Comparison of ENCODE assay signal across 9 mouse cellular contexts in genomic region chr2:133550238-133550682, GRCm38 (mm10). TPM values are rescaled to one million over a fixed set of nuclear protein-coding genes. Genes with fewer than 3 reads are reported as not detected.
DNase-seq lines count a peak whose midpoint lies in the region; ATAC-seq and TF ChIP-seq lines count a peak whose summit lies in the region.
"Had no signal": no experiment of that assay in that cellular context is flagged by ENCODE, and none has a peak within 500 bp of the region (broad histone marks: within the 10 kb centered on the region; RNA-seq: fewer than 3 reads in every experiment).

No protein-coding gene starts in this region.

- H3K36me3 ChIP-seq in neural tube, embryonic 15.5 days: no peaks in the 10 kb centered on the region
- H3K36me3 ChIP-seq in forebrain, postnatal 0 days (ENCODE audit: insufficient read depth): no peaks in the 10 kb centered on the region
- no peaks in the 10 kb centered on the region for H3K36me3 ChIP-seq in hindbrain, postnatal 0 days (ENCODE audit: insufficient read depth, low read length)
- H3K36me3 ChIP-seq in midbrain, postnatal 0 days (ENCODE audit: insufficient read depth, low read length): no peaks in the 10 kb centered on the region
- H3K36me3 ChIP-seq: heart, embryonic 13.5 days had no signal

- TF ChIP-seq CTCF in forebrain, postnatal 0 days (IDR thresholded peaks at IDR 0.05; ENCODE audit: low read depth): peak; percentile 88
- TF ChIP-seq CTCF in hindbrain, postnatal 0 days (IDR thresholded peaks at IDR 0.05; ENCODE audit: low read depth): peak; percentile 79
- peak; percentile 91 for TF ChIP-seq CTCF in midbrain, postnatal 0 days (IDR thresholded peaks at IDR 0.05)

- no peak overlapping the region for H3K4me3 ChIP-seq in neural tube, embryonic 15.5 days (replicated peaks)
- no peak overlapping the region for H3K4me3 ChIP-seq in forebrain, postnatal 0 days (ENCODE audit: low read depth, low read length)
- no peak overlapping the region for H3K4me3 ChIP-seq in hindbrain, postnatal 0 days (ENCODE audit: low read length)
- no peak overlapping the region for H3K4me3 ChIP-seq in midbrain, postnatal 0 days (ENCODE audit: low read depth, low read length)
- H3K4me3 ChIP-seq: heart, embryonic 13.5 days had no signal

- peak; percentile 53 for DNase-seq in neural tube, embryonic 10.5 days (ENCODE audit: extremely low spot score, low spot score)
- peak; percentile 52 to 72 for DNase-seq in adrenal gland, postnatal 36 days
- DNase-seq in forebrain, postnatal 0 days: peak; percentile 90
- DNase-seq in hindbrain, postnatal 0 days (ENCODE audit: low spot score): peak; percentile 90
- DNase-seq in left cerebral cortex, postnatal 25 days (ENCODE audit: low spot score in 2 of 2): peak; percentile 75 to 86
- peak; percentile 86 for DNase-seq in midbrain, postnatal 0 days (ENCODE audit: low spot score)
- DNase-seq in spleen, postnatal 14 days (ENCODE audit: low spot score in 2 of 2): no peak

- intact Hi-C loops in left cerebral cortex, postnatal 25 days (cut with DNase I): loop anchor here (2.0 to 5.0 kb wide), 4 partner anchors 173 to 933 kb away; no protein-coding TSS in a partner anchor

- no peak overlapping the region for H3K27ac ChIP-seq in neural tube, embryonic 15.5 days (replicated peaks)
- H3K27ac ChIP-seq in forebrain, postnatal 0 days (ENCODE audit: low read depth, low read length): no peak overlapping the region
- no peak overlapping the region for H3K27ac ChIP-seq in hindbrain, postnatal 0 days
- H3K27ac ChIP-seq in midbrain, postnatal 0 days (ENCODE audit: low read depth, low read length): no peak overlapping the region
- H3K27ac ChIP-seq: heart, embryonic 13.5 days had no signal

- peaks cover 44% of the 10 kb centered on the region for H3K27me3 ChIP-seq in neural tube, embryonic 15.5 days (replicated peaks)
- H3K27me3 ChIP-seq in forebrain, postnatal 0 days (ENCODE audit: insufficient read depth, low read length): peaks cover 25% of the 10 kb centered on the region
- peaks cover 15% of the 10 kb centered on the region; the same call in 1 of the 2 replicates for H3K27me3 ChIP-seq in hindbrain, postnatal 0 days (ENCODE audit: insufficient read depth, low read length)
- H3K27me3 ChIP-seq in midbrain, postnatal 0 days (ENCODE audit: insufficient read depth, low read length): peaks cover 21% of the 10 kb centered on the region

- H3K9ac ChIP-seq in neural tube, embryonic 15.5 days (replicated peaks): no peak overlapping the region
- H3K9ac ChIP-seq in forebrain, postnatal 0 days: no peak overlapping the region
- H3K9ac ChIP-seq in hindbrain, postnatal 0 days (replicated peaks; ENCODE audit: low read length): no peak overlapping the region
- no peak overlapping the region for H3K9ac ChIP-seq in midbrain, postnatal 0 days (replicated peaks; ENCODE audit: low read length, poor library complexity, severe bottlenecking)
- H3K9ac ChIP-seq: heart, embryonic 13.5 days had no signal

- no peaks in the 10 kb centered on the region for H3K9me3 ChIP-seq in neural tube, embryonic 15.5 days (replicated peaks)
- H3K9me3 ChIP-seq in forebrain, postnatal 0 days (ENCODE audit: low read length): no peaks in the 10 kb centered on the region
- H3K9me3 ChIP-seq in hindbrain, postnatal 0 days (ENCODE audit: low read length): no peaks in the 10 kb centered on the region
- no peaks in the 10 kb centered on the region for H3K9me3 ChIP-seq in midbrain, postnatal 0 days (ENCODE audit: low read length)
- H3K9me3 ChIP-seq: heart, embryonic 13.5 days had no signal

- H3K4me1 ChIP-seq in neural tube, embryonic 15.5 days: peaks cover 34% of the 10 kb centered on the region
- H3K4me1 ChIP-seq in forebrain, postnatal 0 days (ENCODE audit: insufficient read depth): no peaks in the 10 kb centered on the region
- H3K4me1 ChIP-seq in hindbrain, postnatal 0 days (ENCODE audit: insufficient read depth, low read length): peaks cover 8% of the 10 kb centered on the region; the same call in 1 of the 2 replicates
- H3K4me1 ChIP-seq in midbrain, postnatal 0 days (ENCODE audit: insufficient read depth, low read length): peaks cover 8% of the 10 kb centered on the region; the same call in 1 of the 2 replicates

- 27% methylated on average over 4 of the region's 4 CpGs for WGBS in neural tube, embryonic 15.5 days
- WGBS in forebrain, postnatal 0 days: 25% methylated on average over 4 of the region's 4 CpGs
- 28% methylated on average over 4 of the region's 4 CpGs for WGBS in hindbrain, postnatal 0 days
- WGBS in midbrain, postnatal 0 days: 19% methylated on average over 4 of the region's 4 CpGs

- ATAC-seq in neural tube, embryonic 15.5 days (ENCODE audit: low FRiP score): no peak
- peak; percentile 54; the same call in 1 of the 2 replicates for ATAC-seq in forebrain, postnatal 0 days
- ATAC-seq in hindbrain, postnatal 0 days: no peak
- ATAC-seq in midbrain, postnatal 0 days (ENCODE audit: low FRiP score): no peak

- H3K4me2 ChIP-seq in neural tube, embryonic 15.5 days: no peak overlapping the region
- no peak overlapping the region for H3K4me2 ChIP-seq in forebrain, postnatal 0 days (ENCODE audit: low read depth)
- H3K4me2 ChIP-seq in hindbrain, postnatal 0 days (ENCODE audit: low read depth, low read length): no peak overlapping the region
- no peak overlapping the region for H3K4me2 ChIP-seq in midbrain, postnatal 0 days (ENCODE audit: low read depth, low read length, poor library complexity, severe bottlenecking)
- H3K4me2 ChIP-seq: heart, embryonic 13.5 days had no signal

RNA-seq across cellular contexts. Expression of gene Bmp2, which starts 1.7 kb away (rescaled TPM):
- 3.9 and 5.9 TPM in 2 replicates for polyA plus RNA-seq in neural tube, embryonic 15.5 days (2015; fragmentation: Nextera tagmentation; extraction: Ambion mirVana)
- total RNA-seq in adrenal gland, postnatal 36 days (2021): 10 to 100 TPM; 10.7 to 18.4 TPM
- total RNA-seq in forebrain, postnatal 0 days (2014; rRNA removed): 2.1 and 2.9 TPM in 2 replicates
- 2.0 and 2.9 TPM in 2 replicates for polyA plus RNA-seq in forebrain, postnatal 0 days (2015; fragmentation: Nextera tagmentation; extraction: Ambion mirVana)
- total RNA-seq in hindbrain, postnatal 0 days (2014; rRNA removed): 3.0 and 3.1 TPM in 2 replicates
- 2.0 and 2.1 TPM in 2 replicates for polyA plus RNA-seq in hindbrain, postnatal 0 days (2015; fragmentation: Nextera tagmentation; extraction: Ambion mirVana)
- total RNA-seq in left cerebral cortex, postnatal 25 days (2021): 1 to 10 TPM; 3.6 to 4.5 TPM
- 3.0 and 3.6 TPM in 2 replicates for total RNA-seq in midbrain, postnatal 0 days (2014; rRNA removed)
- 4.0 TPM in 2 replicates for polyA plus RNA-seq in midbrain, postnatal 0 days (2015; fragmentation: Nextera tagmentation; extraction: Ambion mirVana)

Comparison
In these comparisons a context has a peak if more than half of its experiments do, and no peak if none do; other contexts are left out.
1. DNase-seq: peak in neural tube, embryonic 10.5 days (single experiment), adrenal gland, postnatal 36 days (2 of 2), forebrain, postnatal 0 days (single experiment), hindbrain, postnatal 0 days (single experiment), left cerebral cortex, postnatal 25 days (2 of 2) and midbrain, postnatal 0 days (single experiment); none in spleen, postnatal 14 days (0 of 2).
2. Peak in every context shown above with its lines, with median percentiles within 50 percentile points of each other: CTCF ChIP-seq.